Mouse (Mus musculus) intestine, embryonic 14.5 days (tissue): ENCODE data around the gene Hoxb5. TPM values are rescaled to one million over a fixed set of nuclear protein-coding genes. Genes with fewer than 3 reads are reported as not detected.

Experiments used
- ATAC-seq: fragments of 200-750 bp; cut with Nextera tagmentation; replicated peaks from 2 replicates; pipeline ENCODE4 v1.8.0; 2017; ENCODE audit warnings: low read depth, moderate number of reproducible peaks, moderate TSS enrichment, moderate library complexity; ENCODE audit not compliant: low FRiP score, low TSS enrichment
- DNase-seq: peaks from one replicate; pipeline ENCODE4 v3.0.0-alpha.2; 2018; ENCODE audit warnings: low spot score
- H3K27ac ChIP-seq: fragments of 300-500 bp; sonication (generic); 2 replicates; pipeline ENCODE4 v1.5.1; 2014; ENCODE audit warnings: low read depth, mild to moderate bottlenecking, control low read depth
- H3K27me3 ChIP-seq: fragments of 300-500 bp; sonication (generic); replicated peaks from 2 replicates; pipeline ENCODE4 v1.6.1; 2014; ENCODE audit warnings: low read length, control low read depth; ENCODE audit not compliant: control insufficient read depth, insufficient read depth
- H3K36me3 ChIP-seq: fragments of 300-500 bp; sonication (generic); 2 replicates; pipeline ENCODE4 v1.6.1; 2014; ENCODE audit warnings: low read length, control low read depth; ENCODE audit not compliant: control insufficient read depth, insufficient read depth
- H3K4me1 ChIP-seq: fragments of 300-500 bp; sonication (generic); replicated peaks from 2 replicates; pipeline ENCODE4 v1.6.1; 2014; ENCODE audit warnings: low read length, control low read depth, mixed read lengths; ENCODE audit not compliant: control insufficient read depth, insufficient read depth
- H3K4me2 ChIP-seq: fragments of 300-500 bp; sonication (generic); 2 replicates; pipeline ENCODE4 v1.6.1; 2014; ENCODE audit warnings: low read length
- H3K4me3 ChIP-seq: fragments of 300-500 bp; sonication (generic); 2 replicates; pipeline ENCODE4 v1.5.1; 2014; ENCODE audit warnings: low read depth, low read length, control low read depth, mixed read lengths
- H3K9ac ChIP-seq: fragments of 300-500 bp; sonication (generic); 2 replicates; pipeline ENCODE4 v1.6.1; 2014; ENCODE audit warnings: mild to moderate bottlenecking, low read length
- H3K9me3 ChIP-seq: fragments of 300-500 bp; sonication (generic); 2 replicates; pipeline ENCODE4 v1.6.1; 2016; ENCODE audit warnings: low read length, control low read depth; ENCODE audit not compliant: control insufficient read depth
- WGBS: fragments of 180-500 bp; shearing (Covaris S2); extraction: QIAGEN DNeasy Blood & Tissue Kit; methylation state at CpG from one replicate; pipeline ENCODE4 v1.1.7; 2014; 5-methylcytosine and 5-hydroxymethylcytosine counted together
- polyA plus RNA-seq: library from polyadenylated mRNA; unstranded; fragments of >200 nt; fragmentation: Nextera tagmentation; extraction: Ambion mirVana; gene quantifications from 2 replicates; pipeline ENCODE4 v1.2.1, GENCODE M21; 2014

Gene Hoxb5
- polyA plus RNA-seq, 1 experiment from 2014 or later: 49.6 TPM

- DNase-seq (no peak), ATAC-seq (no peak)
- H3K4me2 ChIP-seq: no peak overlapping the region
- H3K36me3 ChIP-seq: no peaks in the 10 kb centered on the region
- no peak overlapping the region for H3K27ac ChIP-seq
- 40% methylated on average over 21 of the region's 21 CpGs for WGBS
- H3K4me3 ChIP-seq: no peak overlapping the region
- peaks cover 15% of the 10 kb centered on the region for H3K4me1 ChIP-seq
- no peak overlapping the region for H3K9ac ChIP-seq
- H3K9me3 ChIP-seq: no peaks in the 10 kb centered on the region
- peaks cover 70% of the 10 kb centered on the region for H3K27me3 ChIP-seq
Measured at GRCm38 (mm10) chr11:96289293-96289692, 13.8 kb upstream of the Hoxb5 start.

GRCm38 (mm10) chr11:96289837-96290236 is 13.3 kb upstream of the Hoxb5 start:
- DNase-seq (no peak), ATAC-seq (no peak)
- Histone ChIP-seq H3K9me3 (no peaks in the 10 kb centered on the region), H3K27ac (no peak overlapping the region), H3K4me1 (peaks cover 15% of the 10 kb centered on the region), H3K36me3 (no peaks in the 10 kb centered on the region), H3K4me3 (no peak overlapping the region), H3K27me3 (peaks cover 71% of the 10 kb centered on the region), H3K9ac (no peak overlapping the region), H3K4me2 (no peak overlapping the region)
- 39% methylated on average over 6 of the region's 6 CpGs for WGBS

- H3K4me1 ChIP-seq: peaks cover 15% of the 10 kb centered on the region
- peak overlapping the region; percentile 20 for H3K9ac ChIP-seq
- ATAC-seq (no peak), DNase-seq (no peak)
- H3K27me3 ChIP-seq: peaks cover 73% of the 10 kb centered on the region
- peak overlapping the region; percentile 30 for H3K4me2 ChIP-seq
- H3K27ac ChIP-seq: peak overlapping the region; percentile 79; the same call in 1 of the 2 replicates
- 39% methylated on average over 17 of the region's 17 CpGs for WGBS
- no peaks in the 10 kb centered on the region for H3K9me3 ChIP-seq
- H3K36me3 ChIP-seq: no peaks in the 10 kb centered on the region
- H3K4me3 ChIP-seq: no peak overlapping the region
Measured at GRCm38 (mm10) chr11:96290705-96291355, 12.3 kb upstream of the Hoxb5 start.

GRCm38 (mm10) chr11:96291681-96292564 is 11.2 kb upstream of the Hoxb5 start, which contains the start of gene Hoxb6:
Gene Hoxb6, plus strand, starts transcription at chr11:96292476.
- ATAC-seq (peak; percentile 37; the same call in 1 of the 2 replicates), DNase-seq (no peak)
- 6% methylated on average over 22 of the region's 22 CpGs for WGBS
- no peaks in the 10 kb centered on the region for H3K36me3 ChIP-seq
- peak within 1 kb of the TSS; percentile 78 for H3K9ac ChIP-seq
- peak within 1 kb of the TSS; percentile 43 for H3K4me3 ChIP-seq
- peaks cover 71% of the 10 kb centered on the region for H3K27me3 ChIP-seq
- H3K9me3 ChIP-seq: no peaks in the 10 kb centered on the region
- H3K4me2 ChIP-seq: peak within 1 kb of the TSS; percentile 55
- peak within 1 kb of the TSS; percentile 79 for H3K27ac ChIP-seq
- peaks cover 22% of the 10 kb centered on the region for H3K4me1 ChIP-seq

DNA sequence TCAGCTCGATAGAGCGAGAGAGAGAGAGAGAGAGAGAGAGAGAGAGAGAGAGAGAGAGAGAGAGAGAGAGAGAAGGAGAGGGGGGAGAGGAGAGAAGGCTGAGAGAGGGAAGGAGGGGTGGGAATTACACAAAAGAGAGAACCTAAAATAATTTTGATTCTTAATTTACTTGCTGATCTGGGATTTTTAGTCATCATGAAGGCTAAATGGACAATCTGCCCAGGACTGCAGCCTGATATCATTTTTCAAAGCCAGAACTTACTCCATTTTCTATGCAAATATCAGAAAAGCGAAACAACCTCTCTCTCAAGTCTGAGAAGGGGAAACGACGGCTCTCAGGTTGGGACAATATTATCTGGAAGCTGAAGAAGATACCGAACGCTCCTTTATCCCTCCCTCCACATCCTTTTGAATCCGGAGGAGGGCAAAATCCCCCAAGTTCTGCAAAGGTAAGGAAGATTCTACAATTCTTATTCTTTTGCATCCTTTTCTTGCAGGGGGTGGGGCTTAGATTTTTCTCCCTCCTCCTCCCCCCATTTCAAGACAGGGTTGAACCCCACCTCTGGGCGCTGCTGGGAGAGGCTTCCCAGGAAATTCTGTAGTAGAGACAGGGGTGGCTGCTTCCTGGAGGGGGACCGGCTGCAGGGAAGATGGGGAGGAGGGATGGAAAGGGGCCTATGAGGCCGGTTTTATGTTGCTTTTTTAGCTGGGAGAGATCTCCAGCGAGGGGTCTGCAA is 10.4 kb upstream of the Hoxb5 start:
- WGBS: 4% methylated on average over 12 of the region's 12 CpGs
- no peaks in the 10 kb centered on the region for H3K36me3 ChIP-seq

DNA sequence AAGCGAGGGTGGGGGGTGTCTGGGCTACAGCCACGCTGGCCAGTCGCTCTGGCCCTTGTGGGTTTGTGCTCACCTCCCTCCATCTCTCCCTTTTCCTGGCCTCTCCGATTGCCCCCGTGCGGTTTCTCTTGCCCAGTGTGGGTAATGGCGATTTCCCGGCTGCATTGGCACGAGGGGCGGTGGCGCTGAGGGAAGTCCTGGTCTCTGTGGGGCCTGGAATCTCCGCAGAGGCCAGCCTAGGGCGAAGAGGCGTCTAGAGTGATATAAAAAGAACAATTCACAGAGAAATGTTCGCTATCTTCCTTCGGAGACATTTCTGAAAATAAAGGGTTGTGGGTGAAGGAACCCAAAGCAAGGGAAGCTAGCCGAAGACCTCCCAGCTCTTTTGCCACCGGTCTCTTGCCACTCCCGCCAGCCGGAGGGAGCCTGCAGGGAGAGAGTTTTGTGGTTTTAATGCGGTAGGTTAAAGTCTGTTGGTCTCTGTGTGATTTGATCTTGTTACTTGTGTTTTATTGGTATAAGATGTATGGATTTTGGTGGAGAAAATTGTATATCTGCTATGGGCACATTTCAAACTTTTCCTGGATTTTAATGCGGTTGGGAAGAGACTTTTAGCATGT is 9.7 kb upstream of the Hoxb5 start:
- no peak for DNase-seq
- WGBS: 8% methylated on average over 22 of the region's 22 CpGs
- Histone ChIP-seq H3K9me3 (no peaks in the 10 kb centered on the region), H3K27me3 (peaks cover 65% of the 10 kb centered on the region), H3K4me3 (peak overlapping the region; percentile 43), H3K4me2 (peak overlapping the region; percentile 55), H3K9ac (peak overlapping the region; percentile 78), H3K27ac (peak overlapping the region; percentile 79), H3K4me1 (peaks cover 16% of the 10 kb centered on the region), H3K36me3 (no peaks in the 10 kb centered on the region)
- no peak for ATAC-seq

More for the DNA sequence above, 10.4 kb upstream of the Hoxb5 start:
- Histone ChIP-seq H3K27me3 (peaks cover 65% of the 10 kb centered on the region), H3K4me2 (peak overlapping the region; percentile 55), H3K9ac (peak overlapping the region; percentile 78), H3K4me1 (peaks cover 17% of the 10 kb centered on the region), H3K9me3 (no peaks in the 10 kb centered on the region), H3K4me3 (peak overlapping the region; percentile 43), H3K27ac (peak overlapping the region; percentile 79)
- DNase-seq (no peak), ATAC-seq (no peak)

- Histone ChIP-seq H3K4me1 (peaks cover 16% of the 10 kb centered on the region), H3K27me3 (peaks cover 60% of the 10 kb centered on the region)
- peak; percentile 94 for DNase-seq
Measured at GRCm38 (mm10) chr11:96294245-96295091, 8.7 kb upstream of the Hoxb5 start.

More at GRCm38 (mm10) chr11:96294245-96295091, 8.7 kb upstream of the Hoxb5 start:
- H3K36me3 ChIP-seq: no peaks in the 10 kb centered on the region
- peak overlapping the region; percentile 78 for H3K9ac ChIP-seq
- ATAC-seq: peak; percentile 38; the same call in 1 of the 2 replicates
- WGBS: 1% methylated on average over 32 of the region's 32 CpGs
- peak overlapping the region; percentile 55 for H3K4me2 ChIP-seq
- no peaks in the 10 kb centered on the region for H3K9me3 ChIP-seq
- H3K27ac ChIP-seq: peak overlapping the region; percentile 79; the same call in 1 of the 2 replicates
- H3K4me3 ChIP-seq: peak overlapping the region; percentile 43
